Mouse (Mus musculus): ENCODE results near the gene Slc44a4.

DNA sequence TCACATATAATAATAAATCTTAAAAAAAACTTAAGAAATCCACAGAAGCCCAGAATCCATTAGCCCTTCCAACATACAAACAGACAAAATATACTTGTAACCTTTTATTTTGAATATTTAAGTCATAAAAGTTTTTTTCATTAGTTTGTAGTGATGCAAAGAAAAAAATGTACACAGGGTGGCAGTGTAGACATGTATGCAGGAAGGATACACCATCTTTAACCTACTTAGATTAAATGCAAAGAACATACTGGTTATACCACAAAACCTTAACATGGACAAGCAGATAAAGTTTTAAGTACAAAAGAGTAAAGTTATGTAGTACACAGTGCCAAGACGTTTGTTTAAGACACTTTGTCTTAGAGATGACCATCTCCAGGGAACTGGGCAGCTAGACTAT is 42.1 kb downstream of the Slc44a4 start:
- TF ChIP-seq POLR2A (IDR thresholded peaks at IDR 0.05; ENCODE audit: borderline replicate concordance, low read depth, low read length), result no peak
- TF ChIP-seq CTCF (IDR thresholded peaks at IDR 0.05; ENCODE audit: low read depth, low read length), result no peak
